Mouse (Mus musculus) activated CD4-positive, CD25-positive, alpha-beta regulatory T cell, adult 4 months (primary cell): ENCODE measurements around the gene Zmiz1. TPM values are rescaled to one million over a fixed set of nuclear protein-coding genes. Genes with fewer than 3 reads are reported as not detected.

Experiments
- ATAC-seq: one replicate; pipeline ENCODE4 v1.8.0; 2017
- polyA plus RNA-seq, 2 experiments: library from polyadenylated mRNA; unstranded; fragments of 100-300 nt; shearing (Covaris generic); gene quantifications; one replicate each; pipeline ENCODE4 v1.2.1; 2017

Zmiz1 gene
- polyA plus RNA-seq, 2 experiments from 2014 or later = 23.8 to 27.9 TPM

- ATAC-seq = peak; percentile 92
Observed at GRCm38 (mm10) chr14:25493301-25494241, 34.6 kb downstream of the Zmiz1 start.

- no peak for ATAC-seq
Observed at GRCm38 (mm10) chr14:25494778-25495177, 35.8 kb downstream of the Zmiz1 start.

GRCm38 (mm10) chr14:25496116-25496515, 37.1 kb downstream of the Zmiz1 start:
- no peak for ATAC-seq

GRCm38 (mm10) chr14:25496989-25497388, 38.0 kb downstream of the Zmiz1 start:
- no peak for ATAC-seq

- no peak for ATAC-seq
Observed at GRCm38 (mm10) chr14:25497596-25497995, 38.6 kb downstream of the Zmiz1 start.

GRCm38 (mm10) chr14:25498367-25498766, 39.4 kb downstream of the Zmiz1 start:
- no peak for ATAC-seq

- no peak for ATAC-seq
Observed at GRCm38 (mm10) chr14:25499526-25499925, 40.5 kb downstream of the Zmiz1 start.

- ATAC-seq = no peak
Observed at GRCm38 (mm10) chr14:25500511-25501120, 41.6 kb downstream of the Zmiz1 start.

- ATAC-seq = no peak
Observed at GRCm38 (mm10) chr14:25501481-25501880, 42.5 kb downstream of the Zmiz1 start.

GRCm38 (mm10) chr14:25502355-25502754, 43.4 kb downstream of the Zmiz1 start:
- ATAC-seq = no peak

- no peak for ATAC-seq
Observed at GRCm38 (mm10) chr14:25504241-25504640, 45.3 kb downstream of the Zmiz1 start.

GRCm38 (mm10) chr14:25505201-25505671, 46.3 kb downstream of the Zmiz1 start:
- peak; percentile 43 for ATAC-seq

GRCm38 (mm10) chr14:25508111-25508756, 49.2 kb downstream of the Zmiz1 start:
- ATAC-seq = no peak

GRCm38 (mm10) chr14:25508757-25509139, 49.8 kb downstream of the Zmiz1 start:
- ATAC-seq = no peak

- ATAC-seq = no peak
Observed at GRCm38 (mm10) chr14:25509450-25510129, 50.6 kb downstream of the Zmiz1 start.

- no peak for ATAC-seq
Observed at GRCm38 (mm10) chr14:25510362-25510761, 51.4 kb downstream of the Zmiz1 start.

GRCm38 (mm10) chr14:25510987-25511386, 52.0 kb downstream of the Zmiz1 start:
- ATAC-seq = no peak

- ATAC-seq = no peak
Observed at GRCm38 (mm10) chr14:25511564-25511963, 52.6 kb downstream of the Zmiz1 start.

GRCm38 (mm10) chr14:25511967-25512366, 53.0 kb downstream of the Zmiz1 start:
- no peak for ATAC-seq

- ATAC-seq = no peak
Observed at GRCm38 (mm10) chr14:25512803-25513202, 53.8 kb downstream of the Zmiz1 start.

GRCm38 (mm10) chr14:25513496-25513895, 54.5 kb downstream of the Zmiz1 start:
- no peak for ATAC-seq

- no peak for ATAC-seq
Observed at GRCm38 (mm10) chr14:25514943-25515512, 56.0 kb downstream of the Zmiz1 start.
